Mouse (Mus musculus): ENCODE measurements around the gene Zfp982.
"Not testable (repeated sequence)": the region's sequence is repeated elsewhere in the genome, so short reads cannot be mapped to it uniquely, and the experiment has no call there.

The Zfp982 gene

GRCm38 (mm10) chr4:147558011-147558410, 65.8 kb downstream of the Zfp982 start:
- in situ Hi-C loops (cut with MboI; ENCODE audit: unreplicated experiment in 2 of 2) = not testable (repeated sequence)

GRCm38 (mm10) chr4:147559096-147559495, 66.9 kb downstream of the Zfp982 start:
- in situ Hi-C loops (cut with MboI; ENCODE audit: unreplicated experiment in 2 of 2) = not testable (repeated sequence)

All from v-Abl transformed pro-B cells (cell line).